Mouse (Mus musculus) right cerebral cortex, postnatal 4 days (tissue): ENCODE data around the gene Ttc30a2.

Experiments used
- DNase-seq: peaks from one replicate; pipeline ENCODE4 v3.0.0-alpha.2; 2022

Ttc30a2 gene

GRCm38 (mm10) chr2:75926061-75926460 is 51.9 kb downstream of the Ttc30a2 start:
- no peak for DNase-seq
